Mouse (Mus musculus): ENCODE data around the gene Shroom1. TPM values are rescaled to one million over a fixed set of nuclear protein-coding genes. Genes with fewer than 3 reads are reported as not detected.

Shroom1 gene
- polyA plus RNA-seq, 1 experiment from 2014 or later, result 3.2 TPM

DNA sequence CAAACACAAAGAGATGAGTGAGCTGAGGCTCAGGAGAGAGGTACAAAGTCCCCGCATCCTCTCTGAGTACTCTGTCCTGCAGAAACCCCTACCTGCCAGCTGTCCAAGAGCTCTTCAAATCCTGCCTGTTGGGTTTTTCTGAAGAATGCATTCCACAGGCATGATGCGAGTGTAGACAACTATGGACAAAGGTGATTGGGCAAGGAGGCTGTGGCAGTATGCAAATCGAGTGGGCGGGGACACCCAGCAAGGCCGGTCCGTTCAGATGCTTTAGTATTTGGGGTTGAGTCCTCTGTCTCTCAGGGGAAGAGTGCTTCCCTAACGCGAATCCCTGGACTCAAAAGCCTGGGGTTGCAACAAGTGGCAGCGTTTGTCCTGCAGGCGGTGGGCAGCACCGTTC is 43.6 kb downstream of the Shroom1 start:
- 12% methylated on average over 11 of the region's 11 CpGs for WGBS
- no peak overlapping the region for H3K4me2 ChIP-seq (ENCODE audit: low read length)
- no peak overlapping the region for H3K4me3 ChIP-seq (ENCODE audit: low read length)
- peaks cover 10% of the 10 kb centered on the region; the same call in 1 of the 2 replicates for H3K27me3 ChIP-seq (replicated peaks; ENCODE audit: control insufficient read depth, insufficient read depth, low read length)
- ATAC-seq, result no peak
- no peaks in the 10 kb centered on the region for H3K9me3 ChIP-seq (ENCODE audit: control insufficient read depth, low read length)
- no peaks in the 10 kb centered on the region for H3K4me1 ChIP-seq (ENCODE audit: control insufficient read depth, insufficient read depth, low read depth, low read length)
- no peak overlapping the region for H3K9ac ChIP-seq (ENCODE audit: low read depth, low read length)
- no peaks in the 10 kb centered on the region for H3K36me3 ChIP-seq (ENCODE audit: control insufficient read depth, insufficient read depth, low read length)
- no peak overlapping the region for H3K27ac ChIP-seq (ENCODE audit: low read depth, low read length)

DNA sequence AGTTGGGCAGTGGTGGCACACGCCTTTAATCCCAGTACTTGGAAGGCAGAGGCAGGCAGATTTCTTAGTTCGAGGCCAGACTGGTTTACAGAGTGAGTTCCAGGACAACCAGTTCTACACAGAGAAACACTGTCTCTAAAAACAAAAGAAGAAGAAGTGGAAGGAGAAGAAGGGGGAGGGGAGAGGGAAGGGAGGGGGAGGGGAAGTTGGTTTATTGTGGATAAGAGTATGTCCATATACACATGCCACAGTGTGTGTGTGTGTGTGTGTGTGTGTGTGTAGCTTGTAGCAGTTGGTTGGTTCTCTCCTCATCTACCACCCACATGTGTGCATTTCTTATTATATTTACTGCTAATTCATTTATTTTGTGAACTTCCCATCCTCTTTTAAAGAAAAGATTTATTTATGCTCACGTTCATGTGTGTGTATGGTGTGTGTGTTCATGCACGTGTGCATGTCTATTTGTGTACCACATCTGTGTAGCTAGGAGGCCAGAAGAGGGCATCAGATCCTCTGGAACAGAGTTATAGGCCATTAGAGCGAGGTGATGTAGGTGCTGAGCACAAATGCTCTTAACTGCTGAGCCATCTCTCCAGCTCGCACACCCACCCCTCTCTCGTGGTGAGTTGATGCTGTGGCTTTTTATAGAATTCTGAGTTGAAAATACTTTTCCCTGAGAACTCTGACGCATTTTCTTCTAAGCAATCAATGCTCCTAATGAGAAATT is 45.2 kb downstream of the Shroom1 start:
- Histone ChIP-seq H3K9ac (ENCODE audit: low read depth, low read length) (no peak overlapping the region), H3K4me1 (ENCODE audit: control insufficient read depth, insufficient read depth, low read depth, low read length) (no peaks in the 10 kb centered on the region), H3K36me3 (ENCODE audit: control insufficient read depth, insufficient read depth, low read length) (no peaks in the 10 kb centered on the region), H3K4me3 (ENCODE audit: low read length) (no peak overlapping the region), H3K4me2 (ENCODE audit: low read length) (no peak overlapping the region), H3K27me3 (replicated peaks; ENCODE audit: control insufficient read depth, insufficient read depth, low read length) (peaks cover 5% of the 10 kb centered on the region; the same call in 1 of the 2 replicates), H3K27ac (ENCODE audit: low read depth, low read length) (no peak overlapping the region), H3K9me3 (ENCODE audit: control insufficient read depth, low read length) (no peaks in the 10 kb centered on the region)
- ATAC-seq, result no peak
- 83% methylated on average over 8 of the region's 8 CpGs for WGBS

DNA sequence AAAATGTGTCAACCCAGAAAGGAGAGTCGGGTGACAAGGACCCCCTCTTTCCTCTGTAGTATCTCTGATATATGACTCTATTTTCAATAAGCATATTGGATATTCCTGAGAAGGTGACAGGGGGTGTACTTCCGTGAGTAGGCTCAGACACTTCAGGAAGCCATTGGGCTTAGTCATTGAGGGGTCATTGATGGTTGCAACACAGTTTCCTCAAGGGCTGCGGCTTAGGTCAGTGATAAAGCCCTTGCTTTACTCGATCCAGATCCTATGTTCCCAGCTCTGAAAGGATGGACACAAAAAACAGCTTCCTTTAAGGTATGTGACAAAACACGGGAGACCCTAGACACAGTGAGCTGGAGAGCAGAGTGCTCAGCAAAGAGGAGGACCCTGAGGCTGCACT is 46.7 kb downstream of the Shroom1 start:
- Histone ChIP-seq H3K27ac (ENCODE audit: low read depth, low read length) (no peak overlapping the region), H3K4me1 (ENCODE audit: control insufficient read depth, insufficient read depth, low read depth, low read length) (no peaks in the 10 kb centered on the region), H3K9me3 (ENCODE audit: control insufficient read depth, low read length) (no peaks in the 10 kb centered on the region), H3K9ac (ENCODE audit: low read depth, low read length) (no peak overlapping the region), H3K36me3 (ENCODE audit: control insufficient read depth, insufficient read depth, low read length) (no peaks in the 10 kb centered on the region), H3K4me2 (ENCODE audit: low read length) (no peak overlapping the region), H3K4me3 (ENCODE audit: low read length) (no peak overlapping the region), H3K27me3 (replicated peaks; ENCODE audit: control insufficient read depth, insufficient read depth, low read length) (peaks cover 2% of the 10 kb centered on the region; the same call in 1 of the 2 replicates)
- no peak for ATAC-seq
- WGBS, result 88% methylated on average over 5 of the region's 5 CpGs

DNA sequence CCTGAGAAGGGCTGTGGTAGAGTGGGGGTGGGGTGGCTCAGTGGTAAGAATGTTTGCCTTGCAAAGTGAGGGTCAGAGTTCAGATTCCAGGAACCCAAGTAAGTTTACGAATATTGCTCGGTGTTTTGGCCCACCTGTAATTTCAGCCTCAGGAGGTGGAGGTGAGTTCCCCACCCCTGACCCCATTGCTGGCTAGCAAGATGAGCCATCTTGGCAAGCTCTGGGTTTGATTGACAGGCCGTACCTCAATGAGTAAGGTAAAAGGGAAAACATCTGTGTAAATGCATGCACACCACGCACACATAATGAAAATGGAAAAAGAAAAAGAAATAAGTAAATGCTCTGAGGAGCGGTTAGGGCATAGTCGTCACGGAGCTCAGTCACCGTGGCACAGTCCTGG is 47.4 kb downstream of the Shroom1 start:
- H3K9ac ChIP-seq (ENCODE audit: low read depth, low read length), result no peak overlapping the region
- peaks cover 2% of the 10 kb centered on the region; the same call in 1 of the 2 replicates for H3K27me3 ChIP-seq (replicated peaks; ENCODE audit: control insufficient read depth, insufficient read depth, low read length)
- no peak for ATAC-seq
- H3K36me3 ChIP-seq (ENCODE audit: control insufficient read depth, insufficient read depth, low read length), result no peaks in the 10 kb centered on the region
- H3K4me1 ChIP-seq (ENCODE audit: control insufficient read depth, insufficient read depth, low read depth, low read length), result no peaks in the 10 kb centered on the region
- H3K4me2 ChIP-seq (ENCODE audit: low read length), result no peak overlapping the region
- H3K9me3 ChIP-seq (ENCODE audit: control insufficient read depth, low read length), result no peaks in the 10 kb centered on the region
- H3K4me3 ChIP-seq (ENCODE audit: low read length), result no peak overlapping the region
- no peak overlapping the region for H3K27ac ChIP-seq (ENCODE audit: low read depth, low read length)
- WGBS, result 94% methylated on average over 8 of the region's 8 CpGs

DNA sequence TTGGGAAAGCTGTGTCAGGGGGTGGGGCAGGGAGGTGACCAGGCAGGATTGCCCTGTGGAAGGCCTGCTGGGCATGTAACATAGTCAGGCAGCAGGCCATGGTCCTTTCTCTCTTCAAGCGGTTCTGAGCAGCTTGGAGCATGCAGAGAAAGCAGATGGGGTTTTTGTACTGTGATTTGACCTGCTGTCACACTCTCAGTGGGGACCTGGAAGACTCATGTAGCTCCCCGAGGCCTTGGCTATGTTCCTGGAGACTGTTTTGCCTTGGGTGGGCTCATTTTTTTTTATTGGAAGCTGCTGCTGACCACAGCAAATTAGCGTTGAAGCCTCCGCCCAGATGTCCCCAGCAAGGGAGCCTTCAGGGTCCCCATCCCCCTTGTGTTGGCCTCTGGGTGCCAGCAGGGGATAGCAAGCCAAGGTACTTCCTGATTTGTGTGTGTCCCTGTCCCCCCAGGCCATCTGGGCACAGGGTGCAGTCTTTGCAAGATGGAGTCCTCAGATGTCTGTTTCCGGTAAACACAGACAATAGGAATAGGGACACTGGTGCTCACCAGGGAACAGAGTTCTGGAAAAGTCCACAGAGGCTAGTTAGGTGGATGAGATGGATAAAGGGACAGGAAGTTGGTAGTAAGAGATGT is 48.1 kb downstream of the Shroom1 start:
- no peaks in the 10 kb centered on the region; the same call in 1 of the 2 replicates for H3K27me3 ChIP-seq (replicated peaks; ENCODE audit: control insufficient read depth, insufficient read depth, low read length)
- H3K36me3 ChIP-seq (ENCODE audit: control insufficient read depth, insufficient read depth, low read length), result no peaks in the 10 kb centered on the region
- no peak overlapping the region for H3K4me3 ChIP-seq (ENCODE audit: low read length)
- 36% methylated on average over 5 of the region's 5 CpGs for WGBS
- H3K4me1 ChIP-seq (ENCODE audit: control insufficient read depth, insufficient read depth, low read depth, low read length), result no peaks in the 10 kb centered on the region
- no peak overlapping the region for H3K27ac ChIP-seq (ENCODE audit: low read depth, low read length)
- ATAC-seq, result peak; percentile 91
- H3K4me2 ChIP-seq (ENCODE audit: low read length), result no peak overlapping the region
- no peaks in the 10 kb centered on the region for H3K9me3 ChIP-seq (ENCODE audit: control insufficient read depth, low read length)
- no peak overlapping the region for H3K9ac ChIP-seq (ENCODE audit: low read depth, low read length)

DNA sequence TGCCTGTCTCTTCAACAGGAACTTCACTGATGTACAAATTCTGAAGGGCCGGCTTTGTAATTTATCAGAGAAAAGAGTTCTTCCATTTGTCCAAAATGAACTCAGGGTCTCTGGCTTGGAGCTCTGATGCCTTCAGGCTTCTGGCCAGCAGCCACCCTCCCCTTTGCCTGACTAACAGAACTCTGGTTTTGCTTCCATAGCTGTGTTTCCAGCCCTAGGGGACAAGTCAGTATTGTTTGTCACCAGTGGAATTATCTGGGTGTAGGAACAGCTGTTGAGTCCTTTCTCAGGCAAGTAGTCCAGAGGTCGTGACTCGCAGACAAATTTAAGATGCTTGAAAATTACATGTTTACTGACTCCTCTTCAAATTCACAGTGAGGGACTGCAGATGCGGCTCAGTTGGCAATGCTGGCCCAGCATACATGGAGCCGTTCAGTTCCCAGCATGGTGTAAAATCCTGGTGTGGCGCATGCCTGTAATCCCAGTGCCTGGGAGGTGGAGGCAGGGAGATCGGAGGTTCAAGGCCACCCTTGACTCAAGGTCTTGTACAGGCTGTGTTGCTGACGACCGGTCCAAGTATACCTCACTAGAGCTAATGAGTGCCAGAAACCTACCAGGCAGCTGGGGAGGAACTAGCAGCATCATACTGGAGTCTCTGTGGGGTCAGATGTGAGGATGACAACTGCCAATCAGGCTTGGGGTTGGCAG is 50.2 kb downstream of the Shroom1 start:
- Histone ChIP-seq H3K9ac (ENCODE audit: low read depth, low read length) (no peak overlapping the region), H3K4me1 (ENCODE audit: control insufficient read depth, insufficient read depth, low read depth, low read length) (no peaks in the 10 kb centered on the region), H3K36me3 (ENCODE audit: control insufficient read depth, insufficient read depth, low read length) (no peaks in the 10 kb centered on the region), H3K4me2 (ENCODE audit: low read length) (no peak overlapping the region), H3K9me3 (ENCODE audit: control insufficient read depth, low read length) (no peaks in the 10 kb centered on the region), H3K27ac (ENCODE audit: low read depth, low read length) (no peak overlapping the region), H3K4me3 (ENCODE audit: low read length) (no peak overlapping the region), H3K27me3 (replicated peaks; ENCODE audit: control insufficient read depth, insufficient read depth, low read length) (no peaks in the 10 kb centered on the region; the same call in 1 of the 2 replicates)
- WGBS, result 82% methylated on average over 9 of the region's 9 CpGs
- ATAC-seq, result no peak

DNA sequence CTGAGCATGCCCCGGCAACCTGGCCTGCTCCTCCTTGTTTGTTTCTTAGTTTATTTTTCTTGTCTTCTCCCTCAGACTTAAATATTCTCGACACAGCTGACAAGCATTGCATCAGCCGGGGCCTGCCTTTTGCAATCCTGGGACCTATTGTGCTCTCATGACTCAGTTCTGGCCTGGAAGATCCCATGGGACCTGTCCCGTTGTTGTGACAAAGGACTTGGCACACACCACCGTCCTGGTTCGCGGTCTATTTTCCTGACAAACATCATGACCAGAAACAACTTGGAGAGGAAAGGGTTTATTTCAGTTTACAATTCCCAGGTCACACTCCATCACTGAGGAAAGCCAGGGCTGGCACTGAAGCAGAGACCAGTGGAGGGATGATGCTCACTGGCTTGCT is 51.1 kb downstream of the Shroom1 start:
- H3K4me3 ChIP-seq (ENCODE audit: low read length), result no peak overlapping the region
- no peaks in the 10 kb centered on the region for H3K9me3 ChIP-seq (ENCODE audit: control insufficient read depth, low read length)
- ATAC-seq, result no peak
- 36% methylated on average over 7 of the region's 7 CpGs for WGBS
- H3K9ac ChIP-seq (ENCODE audit: low read depth, low read length), result no peak overlapping the region
- no peak overlapping the region for H3K27ac ChIP-seq (ENCODE audit: low read depth, low read length)
- H3K4me2 ChIP-seq (ENCODE audit: low read length), result no peak overlapping the region
- no peaks in the 10 kb centered on the region for H3K4me1 ChIP-seq (ENCODE audit: control insufficient read depth, insufficient read depth, low read depth, low read length)
- no peaks in the 10 kb centered on the region for H3K36me3 ChIP-seq (ENCODE audit: control insufficient read depth, insufficient read depth, low read length)
- H3K27me3 ChIP-seq (replicated peaks; ENCODE audit: control insufficient read depth, insufficient read depth, low read length), result no peaks in the 10 kb centered on the region; the same call in 1 of the 2 replicates

DNA sequence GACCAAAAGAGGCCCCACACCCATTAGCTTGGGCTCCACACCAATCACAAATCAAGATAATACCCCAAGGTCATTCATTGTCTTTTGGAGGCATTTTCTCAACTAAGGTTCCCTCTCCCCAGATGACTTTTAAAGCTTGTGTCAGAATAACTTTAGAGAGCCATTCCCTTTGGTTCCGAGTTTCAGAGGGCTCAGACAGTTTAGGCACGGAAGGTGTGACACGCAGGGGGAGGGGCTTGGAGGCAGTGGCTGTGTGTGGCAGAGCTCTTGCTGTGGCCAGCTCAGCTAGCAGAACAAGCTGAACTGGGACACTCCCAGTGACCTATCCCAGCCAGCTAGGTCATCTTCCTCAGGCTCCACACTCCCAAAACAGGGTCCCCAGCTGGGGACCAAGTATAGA is 51.6 kb downstream of the Shroom1 start:
- Histone ChIP-seq H3K4me3 (ENCODE audit: low read length) (no peak overlapping the region), H3K36me3 (ENCODE audit: control insufficient read depth, insufficient read depth, low read length) (no peaks in the 10 kb centered on the region), H3K9ac (ENCODE audit: low read depth, low read length) (no peak overlapping the region), H3K4me1 (ENCODE audit: control insufficient read depth, insufficient read depth, low read depth, low read length) (no peaks in the 10 kb centered on the region), H3K9me3 (ENCODE audit: control insufficient read depth, low read length) (no peaks in the 10 kb centered on the region), H3K27ac (ENCODE audit: low read depth, low read length) (no peak overlapping the region), H3K4me2 (ENCODE audit: low read length) (no peak overlapping the region), H3K27me3 (replicated peaks; ENCODE audit: control insufficient read depth, insufficient read depth, low read length) (no peaks in the 10 kb centered on the region; the same call in 1 of the 2 replicates)
- ATAC-seq, result no peak
- 61% methylated on average over 3 of the region's 3 CpGs for WGBS

DNA sequence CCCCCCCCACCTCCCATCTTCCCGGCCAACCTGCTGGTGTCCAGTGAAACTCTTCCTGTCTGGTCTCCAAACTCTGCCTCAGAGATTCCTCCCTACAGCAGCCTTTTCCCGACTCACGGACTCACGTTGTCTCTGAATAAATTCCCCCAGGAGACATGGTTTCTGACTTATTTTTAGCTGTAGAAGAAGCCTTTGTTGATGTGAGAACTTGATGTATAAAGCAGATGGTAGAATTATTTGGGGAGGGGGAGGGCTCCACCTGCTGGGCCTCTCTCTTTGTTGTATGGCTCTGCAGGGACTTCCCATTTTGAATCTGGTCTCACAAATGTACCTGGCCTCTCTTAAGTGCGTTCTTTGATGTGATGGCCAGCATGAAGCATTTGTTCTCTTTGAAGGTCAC is 53.3 kb downstream of the Shroom1 start:
- no peaks in the 10 kb centered on the region for H3K36me3 ChIP-seq (ENCODE audit: control insufficient read depth, insufficient read depth, low read length)
- ATAC-seq, result no peak
- 48% methylated on average over 5 of the region's 5 CpGs for WGBS
- no peak overlapping the region for H3K9ac ChIP-seq (ENCODE audit: low read depth, low read length)
- H3K4me3 ChIP-seq (ENCODE audit: low read length), result no peak overlapping the region
- H3K4me1 ChIP-seq (ENCODE audit: control insufficient read depth, insufficient read depth, low read depth, low read length), result no peaks in the 10 kb centered on the region
- H3K9me3 ChIP-seq (ENCODE audit: control insufficient read depth, low read length), result no peaks in the 10 kb centered on the region
- H3K27me3 ChIP-seq (replicated peaks; ENCODE audit: control insufficient read depth, insufficient read depth, low read length), result no peaks in the 10 kb centered on the region; the same call in 1 of the 2 replicates
- no peak overlapping the region for H3K4me2 ChIP-seq (ENCODE audit: low read length)
- H3K27ac ChIP-seq (ENCODE audit: low read depth, low read length), result no peak overlapping the region
